Mouse (Mus musculus) kidney, adult 18-20 months (tissue): ENCODE measurements around the gene Vmn1r84.

Experiments
- DNase-seq: peaks from one replicate; pipeline ENCODE4 v3.0.0; 2021

Vmn1r84 gene

GRCm38 (mm10) chr7:12369173-12369572, at the start of gene Vmn1r84:
Gene Vmn1r84, minus strand, starts transcription at chr7:12369273.
- DNase-seq, result no peak

GRCm38 (mm10) chr7:12329381-12329780, 39.7 kb downstream of the Vmn1r84 start, which contains the start of gene Vmn1r83:
Gene Vmn1r83, minus strand, starts transcription at chr7:12329481.
- DNase-seq, result no peak
